Mouse (Mus musculus) gastrocnemius, postnatal 4 days (tissue): ENCODE measurements around the gene Rbbp7. TPM values are rescaled to one million over a fixed set of nuclear protein-coding genes. Genes with fewer than 3 reads are reported as not detected.
"Not testable (repeated sequence)": the region's sequence is repeated elsewhere in the genome, so short reads cannot be mapped to it uniquely, and the experiment has no call there.

Experiments
- DNase-seq, 2 experiments: peaks; one replicate each; pipeline ENCODE4 v3.0.0; 2021 to 2022; ENCODE audit warnings: low spot score in 2 of 2, mixed read lengths in 2 of 2
- total RNA-seq, 2 experiments: library from RNA; stranded (reverse); gene quantifications; 2 replicates each; pipeline ENCODE4 v1.2.3; 2021

Gene Rbbp7
- total RNA-seq, 2 experiments from 2014 or later: 205 to 207 TPM

DNA sequence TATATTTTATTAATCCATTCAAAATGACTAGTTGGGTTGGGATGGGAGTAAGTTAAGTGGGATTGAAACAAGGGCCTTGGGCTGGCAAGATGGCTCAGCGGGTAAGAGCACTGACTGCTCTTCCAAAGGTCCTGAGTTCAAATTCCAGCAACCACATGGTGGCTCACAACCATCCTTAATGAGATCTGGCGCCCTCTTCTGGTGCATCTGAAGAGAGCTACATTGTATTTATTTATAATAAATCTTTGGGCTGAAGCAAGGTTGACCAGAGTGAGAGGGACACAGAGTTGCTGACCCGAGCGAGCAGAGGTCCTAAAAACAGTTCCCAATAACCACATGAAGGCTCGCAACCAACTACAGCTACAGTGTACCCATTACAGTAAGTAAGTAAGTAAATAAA, 31.2 kb downstream of the Rbbp7 start:
- not testable (repeated sequence) for DNase-seq

DNA sequence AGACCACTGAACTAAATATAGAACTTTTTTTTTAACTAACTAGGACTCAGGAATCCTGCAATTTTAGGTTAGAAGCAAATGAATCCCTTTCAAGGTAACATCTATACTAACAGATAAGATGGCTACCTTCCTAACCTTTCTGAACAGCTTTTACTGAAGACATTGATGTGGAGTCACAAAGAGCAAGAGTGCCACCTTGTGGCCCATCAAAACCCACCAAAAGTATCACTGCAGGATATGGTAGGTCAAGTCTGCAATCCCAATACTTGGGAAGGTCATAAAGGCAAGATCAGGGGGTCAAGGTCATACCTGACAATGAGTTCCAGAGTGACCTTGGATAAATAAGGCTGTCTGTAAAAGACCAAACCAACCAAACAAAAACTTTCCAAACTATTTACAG, 40.2 kb downstream of the Rbbp7 start:
- DNase-seq: peak in 1 of 2 experiments; percentile 8

DNA sequence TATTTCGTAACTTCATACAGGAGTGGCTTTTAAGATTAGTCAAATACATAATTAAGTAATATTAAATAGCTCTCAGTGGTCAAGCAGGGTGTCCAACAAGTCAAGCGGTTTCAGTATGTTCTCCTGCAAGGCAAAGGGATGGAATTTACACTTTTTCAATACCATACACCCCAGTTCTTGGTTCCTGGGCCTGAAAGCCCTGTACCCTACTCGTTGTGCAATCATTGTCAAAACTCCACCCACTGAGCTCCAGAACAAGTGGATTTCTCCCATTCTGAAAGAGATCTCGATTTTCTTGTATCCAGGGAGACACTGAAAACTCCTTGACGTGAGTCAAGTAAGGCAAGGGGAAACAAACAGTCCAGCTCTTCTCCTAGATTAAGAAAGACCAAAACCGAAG, 67.8 kb downstream of the Rbbp7 start:
- DNase-seq: no peak

Other genes with a start within 250 kb of the Rbbp7 start
- gene Reps2, start 116.8 kb upstream of the Rbbp7 start, total RNA-seq: 1 to 10 TPM; 7.7 to 9.2 TPM
- gene Txlng, start 69.1 kb downstream of the Rbbp7 start, total RNA-seq: 10 to 100 TPM in 1 of 2 experiments, 1 to 10 TPM in 1; 8.4 to 11.0 TPM
- gene Syap1, start 128.0 kb downstream of the Rbbp7 start, total RNA-seq: 10 to 100 TPM; 42.7 to 43.8 TPM
- 10 to 100 TPM; 23.6 to 28.3 TPM for gene Ctps2, start 140.8 kb downstream of the Rbbp7 start, total RNA-seq
- not detected for gene S100g, start 204.2 kb downstream of the Rbbp7 start, total RNA-seq